Mouse (Mus musculus) bone marrow macrophage, adult 2 months (primary cell): ENCODE results near the gene Tm2d1.

Experiments
- CTCF ChIP-seq: IDR thresholded peaks from 2 replicates; pipeline ENCODE4 v1.5.1; 2012; ENCODE audit warnings: low read depth, mild to moderate bottlenecking, low read length, moderate library complexity
- POLR2A ChIP-seq: IDR thresholded peaks from 2 replicates; pipeline ENCODE4 v1.6.1; 2012; ENCODE audit warnings: mild to moderate bottlenecking, low read depth, low read length, borderline replicate concordance

DNA sequence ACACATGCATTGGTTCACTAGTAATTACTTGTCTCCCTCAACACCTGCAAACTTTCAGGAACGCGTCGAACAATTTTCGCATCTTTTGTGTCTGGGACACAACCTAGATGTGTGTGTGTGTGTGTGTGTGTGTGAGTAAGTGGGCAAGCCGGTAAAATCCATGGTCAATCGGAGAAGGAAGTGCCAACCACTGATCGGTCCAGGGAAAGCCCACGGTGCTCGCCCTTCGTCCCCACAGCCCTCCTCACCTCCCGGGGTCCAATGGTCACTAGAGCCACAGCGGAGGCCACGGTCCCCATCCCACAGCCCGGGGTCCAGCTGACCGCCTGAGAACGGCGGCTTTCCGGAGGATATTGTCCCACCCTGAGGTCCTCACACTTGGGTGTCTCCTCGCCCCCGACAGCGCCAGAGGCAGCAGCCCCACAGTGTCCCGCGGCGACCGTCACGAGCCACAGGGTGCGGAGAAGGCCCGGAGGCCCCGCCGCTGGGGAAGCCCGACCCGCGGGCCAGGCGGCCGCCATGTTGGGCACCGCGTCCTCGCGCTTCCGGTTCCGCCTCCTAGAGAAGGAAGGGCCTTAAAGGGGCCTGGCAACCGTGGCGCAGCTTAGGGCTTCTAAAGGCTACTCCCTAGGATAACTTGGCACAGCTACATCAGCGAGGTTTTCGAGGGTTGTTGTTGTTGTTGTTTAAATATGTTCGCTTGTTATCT, at the start of gene Tm2d1:
- TF ChIP-seq POLR2A (peak; percentile 97), CTCF (no peak)
